Mouse (Mus musculus) spleen, postnatal 14 days (tissue): Measurements from ENCODE around the gene Tex44.

Experiments
- DNase-seq, 2 experiments: peaks; one replicate each; pipeline ENCODE4 v3.0.0; 2021 to 2022; ENCODE audit warnings: low spot score in 2 of 2

The Tex44 gene

GRCm38 (mm10) chr1:86426128-86426527 is at the start of gene Tex44, which contains the start of gene Nmur1:
TSS of gene Tex44 (plus strand) at chr1:86426329.
TSS of gene Nmur1 (minus strand) at chr1:86426228.
- no peak for DNase-seq

DNA sequence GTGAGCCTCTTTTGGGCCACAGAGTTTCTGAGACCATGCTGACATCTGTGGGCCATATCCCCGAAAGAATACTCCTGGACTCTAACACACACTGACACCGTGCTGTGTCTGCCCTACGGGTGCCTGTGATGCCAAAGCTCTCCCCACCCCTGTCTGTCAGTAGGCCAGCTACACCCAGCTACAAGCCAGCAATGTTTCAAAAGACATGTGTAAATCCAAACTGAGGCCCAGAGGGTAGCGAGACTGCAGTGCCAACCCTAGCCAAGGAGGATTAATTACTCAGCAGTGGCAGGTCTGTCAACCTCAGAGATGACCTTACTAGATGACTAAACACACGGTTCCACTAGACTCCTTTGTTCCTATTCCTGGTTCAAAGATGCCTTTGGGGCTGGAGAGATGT is 49.8 kb upstream of the Tex44 start:
- DNase-seq = no peak

- no peak for DNase-seq
Measured at GRCm38 (mm10) chr1:86378662-86379061, 47.5 kb upstream of the Tex44 start.

DNA sequence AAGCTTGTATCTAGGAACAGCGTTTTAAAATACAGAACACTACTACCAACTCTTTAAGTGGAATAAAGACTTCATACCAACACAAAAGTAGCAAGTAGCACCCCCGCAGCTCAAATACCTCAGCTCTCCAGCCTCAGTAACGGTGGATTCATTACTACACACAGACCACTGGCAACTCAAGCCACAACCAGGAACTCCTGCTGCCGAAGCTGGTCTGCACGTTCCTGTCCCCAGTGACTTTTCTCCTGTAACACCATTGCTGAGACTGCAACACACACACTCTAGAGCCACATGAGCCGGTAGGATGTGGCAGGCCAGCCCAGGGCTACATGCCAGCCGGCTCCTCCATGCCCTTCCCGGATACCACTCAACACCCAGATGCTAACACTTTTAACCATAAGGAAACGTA is 47.0 kb upstream of the Tex44 start:
- DNase-seq = no peak

DNA sequence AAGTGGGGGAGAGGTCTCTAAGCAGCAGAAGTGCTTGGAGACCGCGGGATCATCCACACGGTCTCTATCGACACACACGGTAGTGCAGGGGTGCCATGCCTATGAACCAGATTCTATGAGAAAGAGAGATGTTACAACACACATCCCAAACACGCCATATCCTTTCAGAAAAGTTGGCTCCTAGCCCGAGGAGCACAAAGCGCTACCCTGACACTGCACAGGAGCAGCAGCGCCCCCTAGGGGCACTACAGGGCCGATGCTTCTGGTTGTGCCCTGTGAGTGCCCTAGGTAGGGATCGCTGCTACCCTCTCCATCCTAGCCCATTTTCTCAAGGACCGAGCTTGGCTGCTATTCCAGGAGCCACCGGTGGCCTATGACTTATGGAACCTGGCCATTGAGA is 45.1 kb upstream of the Tex44 start:
- peak; percentile 20 to 48 for DNase-seq

GRCm38 (mm10) chr1:86389230-86389629 is 36.9 kb upstream of the Tex44 start:
- DNase-seq = peak; percentile 44 to 73

DNA sequence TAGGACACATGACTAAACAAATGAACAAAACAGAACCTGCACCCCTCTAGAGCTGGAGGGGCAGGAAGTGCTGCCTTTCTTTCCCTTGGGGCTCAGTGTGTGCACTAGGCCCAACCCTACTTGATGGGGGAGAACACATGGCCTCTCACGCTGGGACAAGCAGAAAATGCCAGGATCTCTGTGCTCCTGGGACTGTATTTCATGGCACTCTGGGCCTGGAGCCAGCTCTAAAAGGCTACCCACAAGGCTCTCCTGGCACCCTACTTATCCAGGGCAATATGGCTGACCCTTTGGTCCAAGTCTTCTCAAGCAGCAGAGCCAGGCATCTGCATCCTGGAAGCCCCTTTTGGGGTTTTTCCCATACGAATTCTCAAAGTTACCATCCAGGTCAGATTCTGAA is 34.7 kb upstream of the Tex44 start:
- no peak for DNase-seq

- DNase-seq = no peak
Measured at GRCm38 (mm10) chr1:86393219-86393618, 32.9 kb upstream of the Tex44 start.

GRCm38 (mm10) chr1:86394246-86394645 is 31.9 kb upstream of the Tex44 start:
- no peak for DNase-seq

- no peak for DNase-seq
Measured at GRCm38 (mm10) chr1:86395897-86396296, 30.2 kb upstream of the Tex44 start.

DNA sequence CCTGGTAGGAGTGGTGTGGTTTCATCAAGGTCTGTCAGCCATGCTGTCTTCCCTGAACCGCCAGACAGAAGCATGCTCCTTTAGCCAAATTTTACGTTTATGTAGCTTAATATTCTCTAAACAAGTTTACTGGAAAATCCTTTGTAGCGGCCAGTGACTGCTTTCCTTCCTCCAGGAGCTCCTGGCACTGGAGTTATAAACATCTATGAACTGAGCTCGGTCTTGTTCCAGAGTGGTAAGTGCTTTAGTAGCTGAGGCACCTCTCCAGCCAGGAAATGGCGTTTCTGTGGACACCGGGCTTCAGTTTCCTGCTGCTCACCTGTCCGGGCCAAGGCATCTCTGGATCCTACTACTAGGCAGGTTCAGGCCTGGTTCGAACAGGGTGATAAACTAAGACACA is 28.5 kb upstream of the Tex44 start:
- DNase-seq = no peak

- DNase-seq = no peak
Measured at GRCm38 (mm10) chr1:86398222-86398621, 27.9 kb upstream of the Tex44 start.

GRCm38 (mm10) chr1:86399322-86399721 is 26.8 kb upstream of the Tex44 start:
- no peak for DNase-seq

GRCm38 (mm10) chr1:86400096-86400754 is 25.9 kb upstream of the Tex44 start:
- DNase-seq = no peak

- DNase-seq = peak in 1 of 2 experiments; percentile 31
Measured at GRCm38 (mm10) chr1:86404834-86405233, 21.3 kb upstream of the Tex44 start.

DNA sequence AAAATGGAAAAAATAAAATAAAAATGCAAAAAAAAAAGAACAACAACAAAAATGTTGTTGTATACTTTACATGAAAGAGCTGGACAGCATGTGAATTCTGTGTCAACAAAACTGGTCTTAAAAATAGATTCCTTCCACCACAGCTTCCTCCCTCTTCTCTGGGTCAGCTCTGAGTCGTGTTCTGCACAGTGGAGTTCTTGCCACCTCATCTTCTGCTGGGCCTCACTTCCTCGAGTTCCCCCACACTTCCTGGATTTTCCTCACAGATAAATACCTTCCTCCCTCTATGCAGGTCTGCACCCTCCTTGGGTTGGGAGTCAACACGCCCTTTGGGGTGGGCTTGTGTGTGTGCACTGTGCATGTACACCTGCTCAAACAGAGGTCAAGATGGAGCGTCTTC is 19.8 kb upstream of the Tex44 start:
- no peak for DNase-seq

GRCm38 (mm10) chr1:86406914-86407313 is 19.2 kb upstream of the Tex44 start:
- DNase-seq = no peak

DNA sequence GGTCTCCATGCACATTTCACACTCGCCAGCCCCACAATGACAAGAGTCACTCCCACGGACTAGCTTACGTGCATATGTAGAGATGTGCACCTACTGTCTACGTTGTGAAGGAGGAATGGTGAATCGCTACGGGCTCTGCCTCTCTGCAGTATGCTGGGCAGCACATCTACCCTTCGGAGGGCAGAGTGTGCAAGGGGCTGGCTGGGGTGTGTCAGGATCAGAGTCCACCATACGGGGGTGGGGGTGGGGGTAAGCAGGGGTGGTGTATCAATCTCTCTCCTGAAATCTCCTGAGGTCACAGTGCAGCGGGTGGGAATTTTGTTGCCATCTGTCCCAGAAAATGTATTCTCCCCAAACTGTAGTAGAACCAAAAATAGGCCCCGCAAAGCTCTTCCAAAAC is 17.6 kb upstream of the Tex44 start:
- DNase-seq = no peak

- DNase-seq = no peak
Measured at GRCm38 (mm10) chr1:86409476-86409875, 16.7 kb upstream of the Tex44 start.

- no peak for DNase-seq
Measured at GRCm38 (mm10) chr1:86414715-86415114, 11.4 kb upstream of the Tex44 start.

DNA sequence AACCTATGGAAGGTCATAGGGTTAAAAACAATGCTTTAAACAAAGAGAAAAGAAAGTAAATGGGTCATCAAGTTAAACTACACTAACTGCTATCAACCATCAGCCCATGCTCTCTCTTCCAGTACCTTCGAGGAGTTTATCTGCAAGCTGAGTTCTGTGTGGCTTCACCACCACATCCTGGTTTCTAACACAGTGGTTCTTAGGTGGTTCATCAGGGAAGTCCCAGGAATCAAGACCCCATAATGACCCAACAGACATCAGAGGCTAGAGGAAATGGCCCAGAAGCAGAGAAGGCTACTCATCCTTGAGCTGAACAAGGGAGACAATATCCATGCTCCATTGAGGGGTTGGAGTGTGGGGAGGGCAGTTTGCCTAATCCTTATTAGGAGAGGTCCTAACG is 11.0 kb upstream of the Tex44 start:
- no peak for DNase-seq

DNA sequence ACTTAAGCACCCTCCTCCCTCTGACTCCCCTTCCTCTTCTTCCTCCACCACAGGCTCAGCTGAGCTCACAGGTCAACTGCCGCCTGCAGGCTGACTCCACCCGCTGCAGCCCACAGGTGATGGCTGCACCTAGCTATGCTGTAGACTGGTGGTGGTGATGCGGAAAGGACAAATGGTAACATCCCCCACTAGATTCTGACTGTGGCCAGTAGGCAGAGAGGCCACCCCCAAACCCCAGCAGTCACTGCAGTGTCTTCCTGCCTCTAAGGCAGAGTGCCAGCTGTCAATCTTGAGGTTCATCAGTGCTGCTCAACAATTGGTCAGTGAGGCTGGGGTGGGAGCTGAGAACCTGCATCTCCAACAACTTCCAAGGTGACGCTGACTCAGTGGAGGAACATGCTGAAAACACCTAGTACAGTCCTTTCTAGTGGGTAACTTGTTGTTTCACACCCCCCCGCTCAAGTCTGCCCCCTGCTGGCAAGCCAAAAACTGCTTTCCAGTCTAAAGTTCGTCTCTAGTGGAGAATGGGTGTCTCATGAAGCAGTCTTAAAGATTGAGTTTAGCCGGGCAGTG is 10.4 kb upstream of the Tex44 start:
- peak in 1 of 2 experiments; percentile 52 for DNase-seq

DNA sequence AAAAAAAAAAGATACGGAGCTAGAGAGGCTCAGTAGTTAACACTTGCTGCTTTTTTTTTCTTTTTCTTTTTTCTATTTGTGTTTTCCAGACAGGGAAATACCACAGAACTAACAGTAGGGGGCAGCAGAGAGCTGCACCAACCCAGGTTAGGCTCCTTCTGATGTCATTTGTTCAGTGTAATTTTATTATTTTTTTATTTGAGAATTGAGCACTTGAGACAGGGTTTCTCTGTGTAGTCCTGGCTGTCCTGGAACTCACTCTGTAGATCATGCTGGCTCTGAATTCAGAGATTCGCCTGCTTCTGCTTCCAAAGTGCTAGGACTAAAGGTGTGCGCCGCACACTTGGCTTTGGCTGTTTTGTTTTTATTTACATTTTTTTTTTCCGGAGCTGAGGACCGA is 9.8 kb upstream of the Tex44 start:
- no peak for DNase-seq

DNA sequence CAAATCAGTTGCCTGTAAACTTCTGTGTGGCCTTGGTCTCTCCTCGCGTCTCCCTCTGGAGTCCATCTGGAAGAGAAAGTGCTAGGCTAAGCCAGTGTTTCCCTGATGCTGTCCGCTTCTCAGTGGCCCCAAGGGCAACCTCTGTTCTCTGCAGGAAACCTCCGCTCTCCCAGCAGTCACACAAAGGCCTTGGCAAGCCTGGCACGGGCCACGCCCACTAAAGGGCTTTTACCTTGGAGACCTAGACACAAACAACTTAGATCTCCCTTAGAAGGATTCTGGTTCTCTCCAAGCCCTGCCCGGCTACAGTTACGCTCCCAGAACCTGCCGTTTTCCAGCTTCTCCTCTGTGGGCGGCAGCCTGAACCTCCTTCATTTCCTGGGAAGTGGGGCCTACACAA is 5.1 kb upstream of the Tex44 start:
- DNase-seq = no peak
